Mouse (Mus musculus) bone marrow, adult 2 months (tissue): ENCODE results near the gene Gbp3. TPM values are rescaled to one million over a fixed set of nuclear protein-coding genes. Genes with fewer than 3 reads are reported as not detected.
A peak's percentile ranks its signal among the peaks of the same experiment; 100 is the strongest.
"Not testable (repeated sequence)": the region's sequence is repeated elsewhere in the genome, so short reads cannot be mapped to it uniquely, and the experiment has no call there.

Experiments
- H3K27ac ChIP-seq: fragments of 200-500 bp; 2 replicates; pipeline ENCODE4 v1.5.1; 2012; ENCODE audit warnings: low read depth, mild to moderate bottlenecking, control low read depth, inconsistent platforms, low read length; ENCODE audit not compliant: control insufficient read depth, poor library complexity, insufficient read depth
- H3K4me1 ChIP-seq: fragments of 200-500 bp; 2 replicates; pipeline ENCODE4 v1.6.1; 2011; ENCODE audit warnings: low read length; ENCODE audit not compliant: control insufficient read depth, insufficient read depth
- H3K4me3 ChIP-seq: fragments of 200-500 bp; replicated peaks from 2 replicates; pipeline ENCODE3; 2011; ENCODE audit warnings: mild to moderate bottlenecking, low read depth, low read length, control low read depth; ENCODE audit not compliant: control insufficient read depth
- CTCF ChIP-seq: fragments of 200-500 bp; IDR thresholded peaks from 2 replicates; pipeline ENCODE4 v1.5.1; 2011; ENCODE audit warnings: low read length, control low read depth; ENCODE audit not compliant: control insufficient read depth, insufficient read depth
- POLR2A ChIP-seq: fragments of 200-500 bp; IDR thresholded peaks from 2 replicates; pipeline ENCODE4 v1.6.1; 2011; ENCODE audit warnings: low read depth, mild to moderate bottlenecking, control low read depth, low read length, borderline replicate concordance; ENCODE audit not compliant: control insufficient read depth
- WGBS: fragments of 180-500 bp; shearing (Covaris S2); methylation state at CpG from one replicate; pipeline ENCODE4 v1.1.7; 2018; 5-methylcytosine and 5-hydroxymethylcytosine counted together
- polyA plus RNA-seq: library from polyadenylated mRNA; stranded (reverse); fragments of >200 nt; gene quantifications from 2 replicates; pipeline ENCODE4 v1.2.4, GENCODE M21; 2011; ENCODE audit warnings: low replicate concordance; ENCODE audit not compliant: missing spikeins, insufficient read depth, insufficient read length

Gene Gbp3
- polyA plus RNA-seq, 1 experiment = 7.0 TPM

- H3K27ac ChIP-seq = no peak overlapping the region
- H3K4me3 ChIP-seq = no peak overlapping the region
- TF ChIP-seq CTCF (no peak), POLR2A (no peak)
- no peaks in the 10 kb centered on the region for H3K4me1 ChIP-seq
- 68% methylated on average over 3 of the region's 3 CpGs for WGBS
These were observed 13.1 kb upstream of the Gbp3 start for GRCm38 (mm10) chr3:142546690-142547089.

- Histone ChIP-seq H3K27ac (no peak overlapping the region), H3K4me3 (no peak overlapping the region), H3K4me1 (no peaks in the 10 kb centered on the region)
- 93% methylated on average over 3 of the region's 3 CpGs for WGBS
- TF ChIP-seq CTCF (no peak), POLR2A (no peak)
These were observed 9.7 kb upstream of the Gbp3 start for GRCm38 (mm10) chr3:142550052-142550676.

GRCm38 (mm10) chr3:142554601-142555000, 5.2 kb upstream of the Gbp3 start:
- no peak for TF ChIP-seq POLR2A
- TF ChIP-seq CTCF = no peak
- WGBS = 49% methylated on average over 1 of the region's 1 CpGs
- Histone ChIP-seq H3K27ac (no peak overlapping the region), H3K4me1 (no peaks in the 10 kb centered on the region; the same call in 1 of the 2 replicates), H3K4me3 (no peak overlapping the region)

- TF ChIP-seq POLR2A (no peak), CTCF (no peak)
- no peak overlapping the region for H3K27ac ChIP-seq
- 80% methylated on average over 11 of the region's 11 CpGs for WGBS
- H3K4me1 ChIP-seq = no peaks in the 10 kb centered on the region; the same call in 1 of the 2 replicates
- no peak overlapping the region for H3K4me3 ChIP-seq
These were observed 4.2 kb upstream of the Gbp3 start for GRCm38 (mm10) chr3:142555623-142556022.

- under 1% methylated on average over 12 of the region's 12 CpGs for WGBS
- peak; percentile 34; the same call in 1 of the 2 replicates for TF ChIP-seq POLR2A
- peak; percentile 98 for TF ChIP-seq CTCF
- H3K4me1 ChIP-seq = peaks cover 1% of the 10 kb centered on the region; the same call in 1 of the 2 replicates
- H3K4me3 ChIP-seq = peak overlapping the region; percentile 69
- H3K27ac ChIP-seq = peak overlapping the region; percentile 53
These were observed 596 bp downstream of the Gbp3 start for GRCm38 (mm10) chr3:142560296-142560948.

- 39% methylated on average over 14 of the region's 14 CpGs for WGBS
- H3K4me3 ChIP-seq = no peak overlapping the region
- TF ChIP-seq CTCF (no peak), POLR2A (no peak)
- peaks cover 1% of the 10 kb centered on the region; the same call in 1 of the 2 replicates for H3K4me1 ChIP-seq
- no peak overlapping the region for H3K27ac ChIP-seq
These were observed 1.3 kb downstream of the Gbp3 start for GRCm38 (mm10) chr3:142561045-142561646.

- TF ChIP-seq CTCF (no peak), POLR2A (no peak)
- WGBS = 41% methylated on average over 7 of the region's 7 CpGs
- Histone ChIP-seq H3K27ac (no peak overlapping the region), H3K4me1 (peaks cover 1% of the 10 kb centered on the region; the same call in 1 of the 2 replicates), H3K4me3 (peak overlapping the region; percentile 20)
These were observed 1.8 kb downstream of the Gbp3 start for GRCm38 (mm10) chr3:142561666-142562065.

GRCm38 (mm10) chr3:142567490-142567889, 7.7 kb downstream of the Gbp3 start:
- not testable (repeated sequence) for H3K27ac ChIP-seq, H3K4me3 ChIP-seq, H3K4me1 ChIP-seq
- 87% methylated on average over 5 of the region's 5 CpGs for whole genome bisulfite sequencing
